Mouse (Mus musculus): ENCODE results near the gene Chkb. TPM values are rescaled to one million over a fixed set of nuclear protein-coding genes. Genes with fewer than 3 reads are reported as not detected.
A peak's percentile ranks its signal among the peaks of the same experiment; 100 is the strongest.

Gene Chkb
- polyA plus RNA-seq, 1 experiment, result 126 TPM

GRCm38 (mm10) chr15:89384617-89385016, 45.1 kb downstream of the Chkb start, which contains the start of gene Klhdc7b:
TSS of gene Klhdc7b (plus strand) at chr15:89384917.
- 79% methylated on average over 7 of the region's 7 CpGs for WGBS
- H3K4me3 ChIP-seq (replicated peaks; ENCODE audit: control insufficient read depth, low read depth, low read length), result no peak within 1 kb of the TSS
- no peak within 1 kb of the TSS for H3K27ac ChIP-seq (ENCODE audit: control insufficient read depth, insufficient read depth, low read depth, low read length, poor library complexity)
- no peaks in the 10 kb centered on the region for H3K4me1 ChIP-seq (ENCODE audit: control insufficient read depth, insufficient read depth, low read length)
- TF ChIP-seq CTCF (IDR thresholded peaks at IDR 0.05; ENCODE audit: control insufficient read depth, insufficient read depth, low read length), result no peak
- TF ChIP-seq POLR2A (IDR thresholded peaks at IDR 0.05; ENCODE audit: borderline replicate concordance, control insufficient read depth, low read depth, low read length), result no peak

- Histone ChIP-seq H3K4me3 (replicated peaks; ENCODE audit: control insufficient read depth, low read depth, low read length) (no peak overlapping the region), H3K27ac (ENCODE audit: control insufficient read depth, insufficient read depth, low read depth, low read length, poor library complexity) (no peak overlapping the region), H3K4me1 (ENCODE audit: control insufficient read depth, insufficient read depth, low read length) (no peaks in the 10 kb centered on the region)
- TF ChIP-seq CTCF (IDR thresholded peaks at IDR 0.05; ENCODE audit: control insufficient read depth, insufficient read depth, low read length), result no peak
- WGBS, result 6% methylated on average over 10 of the region's 10 CpGs
Measured at GRCm38 (mm10) chr15:89379429-89379828, 50.3 kb downstream of the Chkb start.

DNA sequence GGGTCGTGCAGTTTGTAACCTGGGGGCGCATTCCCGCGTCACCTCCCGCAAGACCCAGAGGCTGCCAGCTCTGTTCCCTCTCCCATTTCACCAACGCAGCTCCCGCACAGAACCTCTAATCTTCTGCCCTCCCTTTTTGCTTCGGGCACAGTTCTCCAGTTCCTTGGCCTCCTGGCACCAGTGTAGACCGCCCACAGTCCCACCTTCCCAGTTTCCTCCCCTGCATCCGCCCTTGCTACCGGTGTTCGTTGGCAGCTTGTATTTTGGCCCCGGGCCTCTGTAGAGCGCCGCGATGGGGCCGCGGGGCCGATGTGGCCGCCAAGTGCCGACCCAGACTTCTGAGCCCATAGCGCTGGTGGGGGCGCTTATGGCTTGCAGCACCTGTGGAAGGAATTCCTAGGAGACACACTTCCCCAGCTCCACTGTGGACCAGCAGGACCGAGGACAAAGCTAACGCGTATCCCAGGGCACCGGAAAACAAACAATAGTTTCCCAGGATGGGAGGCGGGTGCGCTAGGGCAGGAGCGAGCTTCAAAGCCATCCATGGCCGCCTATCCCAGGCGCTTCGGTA, 50.8 kb downstream of the Chkb start, which contains the start of gene Odf3b:
TSS of gene Odf3b (minus strand) at position 452 of the 571 bp plus-strand sequence.
- H3K27ac ChIP-seq (ENCODE audit: control insufficient read depth, insufficient read depth, low read depth, low read length, poor library complexity), result no peak within 1 kb of the TSS
- H3K4me3 ChIP-seq (replicated peaks; ENCODE audit: control insufficient read depth, low read depth, low read length), result peak within 1 kb of the TSS; percentile 2

DNA sequence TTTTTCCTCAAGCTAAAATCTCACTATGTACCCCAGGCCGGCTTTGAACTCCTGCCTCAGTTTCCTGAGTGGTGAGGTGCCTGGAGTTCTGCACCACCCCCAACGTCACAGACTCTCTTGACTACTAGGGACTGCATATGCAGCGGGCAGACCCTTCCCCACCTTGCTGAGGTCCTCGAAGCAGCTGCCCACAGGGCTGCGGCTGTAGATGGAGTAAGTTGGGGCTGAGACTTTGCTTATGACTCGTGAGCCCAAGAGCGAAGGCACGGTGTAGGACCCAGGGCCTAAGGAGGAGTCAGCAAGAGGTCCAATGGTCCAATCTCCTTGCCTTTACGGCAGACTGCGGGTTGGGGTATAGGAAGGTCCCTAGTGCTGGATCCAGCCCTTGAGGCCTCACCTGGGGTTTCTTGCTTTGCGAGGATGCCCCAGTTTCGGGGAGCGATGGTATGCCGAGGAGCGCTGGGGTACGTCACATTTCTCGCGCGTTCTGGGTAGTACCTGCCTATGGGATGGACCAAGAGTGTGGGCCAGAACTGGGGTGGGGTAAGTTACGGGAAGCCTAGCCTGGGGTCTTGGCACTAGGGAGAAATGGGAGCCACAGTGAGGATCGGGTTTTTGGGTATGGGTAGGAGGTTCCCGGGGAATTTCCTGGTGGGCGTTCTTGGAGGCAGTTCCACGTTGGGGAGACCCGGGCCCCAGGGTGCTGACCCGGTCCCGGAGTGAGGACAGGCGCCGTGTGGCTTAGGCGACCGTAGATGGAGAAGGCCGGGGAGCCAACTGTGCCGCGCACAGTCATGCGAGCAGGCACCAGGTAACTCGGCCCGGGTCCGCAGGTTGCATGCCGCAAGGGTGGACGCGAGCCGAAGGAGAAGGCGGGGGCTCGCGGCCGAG, 51.5 kb downstream of the Chkb start:
- Histone ChIP-seq H3K27ac (ENCODE audit: control insufficient read depth, insufficient read depth, low read depth, low read length, poor library complexity) (no peak overlapping the region), H3K4me1 (ENCODE audit: control insufficient read depth, insufficient read depth, low read length) (no peaks in the 10 kb centered on the region), H3K4me3 (replicated peaks; ENCODE audit: control insufficient read depth, low read depth, low read length) (peak overlapping the region; percentile 2)
- 12% methylated on average over 46 of the region's 46 CpGs for WGBS
- TF ChIP-seq POLR2A (IDR thresholded peaks at IDR 0.05; ENCODE audit: borderline replicate concordance, control insufficient read depth, low read depth, low read length) (no peak), CTCF (IDR thresholded peaks at IDR 0.05; ENCODE audit: control insufficient read depth, insufficient read depth, low read length) (no peak)

More for the DNA sequence above, 50.8 kb downstream of the Chkb start, which contains the start of gene Odf3b:
- TF ChIP-seq CTCF (IDR thresholded peaks at IDR 0.05; ENCODE audit: control insufficient read depth, insufficient read depth, low read length), result no peak
- no peak for TF ChIP-seq POLR2A (IDR thresholded peaks at IDR 0.05; ENCODE audit: borderline replicate concordance, control insufficient read depth, low read depth, low read length)
- WGBS, result under 1% methylated on average over 33 of the region's 33 CpGs
- no peaks in the 10 kb centered on the region for H3K4me1 ChIP-seq (ENCODE audit: control insufficient read depth, insufficient read depth, low read length)

DNA sequence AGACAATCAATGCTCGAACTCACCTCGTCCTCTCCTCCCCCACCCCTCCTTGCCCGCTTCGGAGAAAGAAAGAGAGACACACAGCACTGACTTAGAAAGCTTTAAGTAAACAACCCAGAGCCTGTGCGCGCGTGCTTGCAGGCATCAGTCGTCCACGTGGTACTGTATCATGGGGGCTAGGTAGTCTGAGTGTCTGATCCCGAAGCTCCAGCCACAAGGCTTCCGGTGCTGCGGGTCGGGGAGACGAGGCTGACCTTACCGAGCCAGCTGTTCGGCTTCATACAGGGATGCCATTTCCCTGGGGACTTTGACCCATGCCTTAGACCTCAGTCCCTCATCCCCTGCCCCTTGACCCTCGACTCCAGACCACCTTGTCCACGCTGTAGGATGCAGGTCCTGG, 52.3 kb downstream of the Chkb start:
- no peak for TF ChIP-seq POLR2A (IDR thresholded peaks at IDR 0.05; ENCODE audit: borderline replicate concordance, control insufficient read depth, low read depth, low read length)
- TF ChIP-seq CTCF (IDR thresholded peaks at IDR 0.05; ENCODE audit: control insufficient read depth, insufficient read depth, low read length), result no peak
- no peak overlapping the region for H3K27ac ChIP-seq (ENCODE audit: control insufficient read depth, insufficient read depth, low read depth, low read length, poor library complexity)
- 31% methylated on average over 18 of the region's 18 CpGs for WGBS
- no peak overlapping the region for H3K4me3 ChIP-seq (replicated peaks; ENCODE audit: control insufficient read depth, low read depth, low read length)
- no peaks in the 10 kb centered on the region for H3K4me1 ChIP-seq (ENCODE audit: control insufficient read depth, insufficient read depth, low read length)

DNA sequence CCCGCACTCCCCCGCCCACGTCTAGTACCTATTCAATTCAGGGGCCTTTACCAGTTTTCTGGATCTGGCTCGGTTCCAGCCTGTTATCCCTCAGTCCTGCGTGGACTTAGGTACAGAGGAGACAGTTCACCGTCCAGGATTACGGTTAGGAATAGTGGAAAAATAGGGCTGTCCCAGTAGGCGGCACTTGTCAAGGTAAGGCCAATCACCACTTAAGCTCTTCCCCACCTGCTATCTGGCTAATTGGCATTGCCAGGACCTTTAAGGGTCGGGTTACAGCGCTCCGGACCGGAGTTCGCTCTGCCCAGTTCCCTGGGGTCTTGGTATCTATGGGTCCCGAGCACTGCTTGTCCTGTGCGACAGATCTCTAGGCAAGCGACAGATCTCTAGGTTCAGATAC, 52.8 kb downstream of the Chkb start, which contains the start of gene Tymp:
TSS of gene Tymp (minus strand) at position 83 of the 400 bp plus-strand sequence.
- TF ChIP-seq POLR2A (IDR thresholded peaks at IDR 0.05; ENCODE audit: borderline replicate concordance, control insufficient read depth, low read depth, low read length), result no peak
- TF ChIP-seq CTCF (IDR thresholded peaks at IDR 0.05; ENCODE audit: control insufficient read depth, insufficient read depth, low read length), result no peak
- Histone ChIP-seq H3K4me3 (replicated peaks; ENCODE audit: control insufficient read depth, low read depth, low read length) (no peak within 1 kb of the TSS), H3K27ac (ENCODE audit: control insufficient read depth, insufficient read depth, low read depth, low read length, poor library complexity) (no peak within 1 kb of the TSS), H3K4me1 (ENCODE audit: control insufficient read depth, insufficient read depth, low read length) (no peaks in the 10 kb centered on the region)
- 86% methylated on average over 16 of the region's 16 CpGs for WGBS

Other genes with a start within 250 kb of the Chkb start
- 11.1 and 30.9 TPM in 2 replicates for gene Plxnb2, start 249.1 kb downstream of the Chkb start, polyA plus RNA-seq (2011; ENCODE audit: insufficient read depth, insufficient read length, low replicate concordance, missing spikeins)
- 8.1 and 13.6 TPM in 2 replicates for gene Dennd6b, start 233.4 kb downstream of the Chkb start, polyA plus RNA-seq (2011; ENCODE audit: insufficient read depth, insufficient read length, low replicate concordance, missing spikeins)
- 42.6 and 54.0 TPM in 2 replicates for gene Ppp6r2, start 218.4 kb downstream of the Chkb start, polyA plus RNA-seq (2011; ENCODE audit: insufficient read depth, insufficient read length, low replicate concordance, missing spikeins)
- 54.0 and 160 TPM in 2 replicates for gene Sbf1, start 114.6 kb downstream of the Chkb start, polyA plus RNA-seq (2011; ENCODE audit: insufficient read depth, insufficient read length, low replicate concordance, missing spikeins)
- 2.7 TPM in 1 of 2 replicates, not detected in the other for gene Adm2, start 107.2 kb downstream of the Chkb start, polyA plus RNA-seq (2011; ENCODE audit: insufficient read depth, insufficient read length, low replicate concordance, missing spikeins)
- gene Miox, start 95.5 kb downstream of the Chkb start, polyA plus RNA-seq (2011; ENCODE audit: insufficient read depth, insufficient read length, low replicate concordance, missing spikeins), result 15.5 TPM in 1 of 2 replicates, not detected in the other
- 16.7 and 42.0 TPM in 2 replicates for gene Lmf2, start 74.2 kb downstream of the Chkb start, polyA plus RNA-seq (2011; ENCODE audit: insufficient read depth, insufficient read length, low replicate concordance, missing spikeins)
- 144 and 191 TPM in 2 replicates for gene Ncaph2, start 74.2 kb downstream of the Chkb start, polyA plus RNA-seq (2011; ENCODE audit: insufficient read depth, insufficient read length, low replicate concordance, missing spikeins)
- gene Sco2, start 56.1 kb downstream of the Chkb start, polyA plus RNA-seq (2011; ENCODE audit: insufficient read depth, insufficient read length, low replicate concordance, missing spikeins), result 3.5 and 7.7 TPM in 2 replicates
- not detected in 2 replicates for gene Tymp, start 52.9 kb downstream of the Chkb start, polyA plus RNA-seq (2011; ENCODE audit: insufficient read depth, insufficient read length, low replicate concordance, missing spikeins)
- gene Odf3b, start 50.6 kb downstream of the Chkb start, polyA plus RNA-seq (2011; ENCODE audit: insufficient read depth, insufficient read length, low replicate concordance, missing spikeins), result 1.7 and 4.9 TPM in 2 replicates
- not detected in 2 replicates for gene Klhdc7b, start 45.0 kb downstream of the Chkb start, polyA plus RNA-seq (2011; ENCODE audit: insufficient read depth, insufficient read length, low replicate concordance, missing spikeins)
- not detected in 2 replicates for gene Syce3, start 19.4 kb downstream of the Chkb start, polyA plus RNA-seq (2011; ENCODE audit: insufficient read depth, insufficient read length, low replicate concordance, missing spikeins)
- gene Cpt1b, start 4.0 kb downstream of the Chkb start, polyA plus RNA-seq (2011; ENCODE audit: insufficient read depth, insufficient read length, low replicate concordance, missing spikeins), result 4.3 and 4.7 TPM in 2 replicates
- 1.5 TPM in 1 of 2 replicates, not detected in the other for gene C730034F03Rik, start 319 bp downstream of the Chkb start, polyA plus RNA-seq (2011; ENCODE audit: insufficient read depth, insufficient read length, low replicate concordance, missing spikeins)
- gene Gm44502, start 212 bp downstream of the Chkb start, polyA plus RNA-seq (2011; ENCODE audit: insufficient read depth, insufficient read length, low replicate concordance, missing spikeins), result 1.9 and 5.4 TPM in 2 replicates
- gene Mapk8ip2, start 24.0 kb upstream of the Chkb start, polyA plus RNA-seq (2011; ENCODE audit: insufficient read depth, insufficient read length, low replicate concordance, missing spikeins), result not detected in 2 replicates
- 4.1 and 7.2 TPM in 2 replicates for gene Arsa, start 47.5 kb upstream of the Chkb start, polyA plus RNA-seq (2011; ENCODE audit: insufficient read depth, insufficient read length, low replicate concordance, missing spikeins)
- gene Shank3, start 69.7 kb upstream of the Chkb start, polyA plus RNA-seq (2011; ENCODE audit: insufficient read depth, insufficient read length, low replicate concordance, missing spikeins), result 19.5 and 23.6 TPM in 2 replicates
- not detected in 2 replicates for gene Acr, start 138.4 kb upstream of the Chkb start, polyA plus RNA-seq (2011; ENCODE audit: insufficient read depth, insufficient read length, low replicate concordance, missing spikeins)
- 2.3 and 2.4 TPM in 2 replicates for gene Rabl2, start 162.0 kb upstream of the Chkb start, polyA plus RNA-seq (2011; ENCODE audit: insufficient read depth, insufficient read length, low replicate concordance, missing spikeins)

All from bone marrow, adult 2 months (tissue).